Mouse (Mus musculus): Measurements from ENCODE around the gene Gap43. TPM values are rescaled to one million over a fixed set of nuclear protein-coding genes. Genes with fewer than 3 reads are reported as not detected.
A peak's percentile ranks its signal among the peaks of the same experiment; 100 is the strongest.

Gap43 gene
- polyA plus RNA-seq, 1 experiment from 2014 or later = 357 TPM

GRCm38 (mm10) chr16:42319365-42319764 lies 21.1 kb downstream of the Gap43 start:
- no peaks in the 10 kb centered on the region for H3K4me1 ChIP-seq (ENCODE audit: control insufficient read depth, insufficient read depth, low read length)
- WGBS = 88% methylated on average over 5 of the region's 5 CpGs
- ATAC-seq (ENCODE audit: insufficient read depth, low FRiP score, low TSS enrichment) = no peak

GRCm38 (mm10) chr16:42312125-42312524 lies 28.3 kb downstream of the Gap43 start:
- Histone ChIP-seq H3K9me3 (ENCODE audit: control insufficient read depth, low read length) (no peaks in the 10 kb centered on the region), H3K9ac (ENCODE audit: low read length) (no peak overlapping the region), H3K4me1 (ENCODE audit: control insufficient read depth, insufficient read depth, low read length) (no peaks in the 10 kb centered on the region), H3K4me3 (ENCODE audit: low read depth, low read length) (no peak overlapping the region), H3K27ac (ENCODE audit: low read depth, low read length) (no peak overlapping the region), H3K36me3 (ENCODE audit: control insufficient read depth, insufficient read depth, low read length) (no peaks in the 10 kb centered on the region), H3K27me3 (ENCODE audit: control insufficient read depth, insufficient read depth, low read length) (no peaks in the 10 kb centered on the region), H3K4me2 (ENCODE audit: low read depth) (no peak overlapping the region)
- no peak for DNase-seq (ENCODE audit: low spot score)
- no peak for ATAC-seq (ENCODE audit: insufficient read depth, low FRiP score, low TSS enrichment)
- WGBS = 94% methylated on average over 1 of the region's 1 CpGs

More at GRCm38 (mm10) chr16:42319365-42319764, 21.1 kb downstream of the Gap43 start:
- no peak overlapping the region for H3K9ac ChIP-seq (ENCODE audit: low read length)
- H3K27me3 ChIP-seq (ENCODE audit: control insufficient read depth, insufficient read depth, low read length) = no peaks in the 10 kb centered on the region
- H3K4me2 ChIP-seq (ENCODE audit: low read depth) = no peak overlapping the region
- no peak for DNase-seq (ENCODE audit: low spot score)
- no peaks in the 10 kb centered on the region for H3K36me3 ChIP-seq (ENCODE audit: control insufficient read depth, insufficient read depth, low read length)
- H3K4me3 ChIP-seq (ENCODE audit: low read depth, low read length) = no peak overlapping the region
- H3K27ac ChIP-seq (ENCODE audit: low read depth, low read length) = no peak overlapping the region
- no peaks in the 10 kb centered on the region for H3K9me3 ChIP-seq (ENCODE audit: control insufficient read depth, low read length)

GRCm38 (mm10) chr16:42308761-42309160 lies 31.7 kb downstream of the Gap43 start:
- DNase-seq (ENCODE audit: low spot score) (no peak), ATAC-seq (ENCODE audit: insufficient read depth, low FRiP score, low TSS enrichment) (no peak)
- no peaks in the 10 kb centered on the region for H3K4me1 ChIP-seq (ENCODE audit: control insufficient read depth, insufficient read depth, low read length)
- no peak overlapping the region for H3K4me2 ChIP-seq (ENCODE audit: low read depth)
- no peaks in the 10 kb centered on the region for H3K36me3 ChIP-seq (ENCODE audit: control insufficient read depth, insufficient read depth, low read length)
- WGBS = 64% methylated on average over 1 of the region's 1 CpGs
- H3K27ac ChIP-seq (ENCODE audit: low read depth, low read length) = no peak overlapping the region
- no peaks in the 10 kb centered on the region for H3K9me3 ChIP-seq (ENCODE audit: control insufficient read depth, low read length)
- no peak overlapping the region for H3K9ac ChIP-seq (ENCODE audit: low read length)
- no peak overlapping the region for H3K4me3 ChIP-seq (ENCODE audit: low read depth, low read length)
- no peaks in the 10 kb centered on the region for H3K27me3 ChIP-seq (ENCODE audit: control insufficient read depth, insufficient read depth, low read length)

GRCm38 (mm10) chr16:42305934-42306701 lies 34.3 kb downstream of the Gap43 start:
- H3K27ac ChIP-seq (ENCODE audit: low read depth, low read length) = peak overlapping the region; percentile 36; the same call in 1 of the 2 replicates
- 3% methylated on average over 14 of the region's 14 CpGs for WGBS

DNA sequence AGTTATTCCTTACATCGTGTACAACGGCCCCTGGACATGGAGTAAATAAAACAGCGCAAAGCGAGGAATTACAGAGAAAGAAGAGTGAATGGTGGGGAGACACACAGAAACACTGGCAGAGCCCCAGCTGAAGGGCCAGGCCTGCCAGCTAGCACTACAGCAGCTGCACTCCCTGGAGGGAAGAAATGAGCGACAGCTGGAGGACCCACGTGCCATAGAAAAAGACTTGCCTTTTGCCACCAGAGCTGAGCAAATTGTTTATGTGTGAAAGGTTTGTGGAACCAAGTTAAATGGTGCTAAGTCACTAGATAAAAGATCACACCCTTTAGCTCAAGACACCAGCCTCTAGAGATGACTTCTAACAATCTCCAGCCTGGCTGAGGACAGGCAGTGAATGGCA lies 37.0 kb downstream of the Gap43 start:
- DNase-seq (ENCODE audit: low spot score) (peak; percentile 42), ATAC-seq (ENCODE audit: insufficient read depth, low FRiP score, low TSS enrichment) (no peak)
- no peak overlapping the region for H3K4me3 ChIP-seq (ENCODE audit: low read depth, low read length)
- H3K27ac ChIP-seq (ENCODE audit: low read depth, low read length) = no peak overlapping the region
- WGBS = 48% methylated on average over 6 of the region's 6 CpGs
- H3K4me1 ChIP-seq (ENCODE audit: control insufficient read depth, insufficient read depth, low read length) = no peaks in the 10 kb centered on the region
- H3K36me3 ChIP-seq (ENCODE audit: control insufficient read depth, insufficient read depth, low read length) = no peaks in the 10 kb centered on the region
- H3K9ac ChIP-seq (ENCODE audit: low read length) = no peak overlapping the region
- H3K9me3 ChIP-seq (ENCODE audit: control insufficient read depth, low read length) = no peaks in the 10 kb centered on the region
- no peaks in the 10 kb centered on the region for H3K27me3 ChIP-seq (ENCODE audit: control insufficient read depth, insufficient read depth, low read length)
- H3K4me2 ChIP-seq (ENCODE audit: low read depth) = no peak overlapping the region

More at GRCm38 (mm10) chr16:42305934-42306701, 34.3 kb downstream of the Gap43 start:
- Histone ChIP-seq H3K9me3 (ENCODE audit: control insufficient read depth, low read length) (no peaks in the 10 kb centered on the region), H3K27me3 (ENCODE audit: control insufficient read depth, insufficient read depth, low read length) (no peaks in the 10 kb centered on the region), H3K4me3 (ENCODE audit: low read depth, low read length) (peak overlapping the region; percentile 25), H3K36me3 (ENCODE audit: control insufficient read depth, insufficient read depth, low read length) (no peaks in the 10 kb centered on the region), H3K4me1 (ENCODE audit: control insufficient read depth, insufficient read depth, low read length) (no peaks in the 10 kb centered on the region), H3K4me2 (ENCODE audit: low read depth) (peak overlapping the region; percentile 35), H3K9ac (ENCODE audit: low read length) (peak overlapping the region; percentile 55)
- DNase-seq (ENCODE audit: low spot score) = peak; percentile 81
- ATAC-seq (ENCODE audit: insufficient read depth, low FRiP score, low TSS enrichment) = peak; percentile 92

GRCm38 (mm10) chr16:42294481-42294880 lies 46.0 kb downstream of the Gap43 start:
- no peak overlapping the region for H3K4me3 ChIP-seq (ENCODE audit: low read depth, low read length)
- no peaks in the 10 kb centered on the region for H3K9me3 ChIP-seq (ENCODE audit: control insufficient read depth, low read length)
- 88% methylated on average over 5 of the region's 5 CpGs for WGBS
- no peak overlapping the region for H3K4me2 ChIP-seq (ENCODE audit: low read depth)
- H3K4me1 ChIP-seq (ENCODE audit: control insufficient read depth, insufficient read depth, low read length) = no peaks in the 10 kb centered on the region
- no peaks in the 10 kb centered on the region for H3K36me3 ChIP-seq (ENCODE audit: control insufficient read depth, insufficient read depth, low read length)
- DNase-seq (ENCODE audit: low spot score) = no peak
- no peak overlapping the region for H3K9ac ChIP-seq (ENCODE audit: low read length)
- no peak for ATAC-seq (ENCODE audit: insufficient read depth, low FRiP score, low TSS enrichment)
- H3K27me3 ChIP-seq (ENCODE audit: control insufficient read depth, insufficient read depth, low read length) = no peaks in the 10 kb centered on the region
- no peak overlapping the region for H3K27ac ChIP-seq (ENCODE audit: low read depth, low read length)

GRCm38 (mm10) chr16:42294056-42294455 lies 46.4 kb downstream of the Gap43 start:
- H3K4me1 ChIP-seq (ENCODE audit: control insufficient read depth, insufficient read depth, low read length) = no peaks in the 10 kb centered on the region
- H3K9me3 ChIP-seq (ENCODE audit: control insufficient read depth, low read length) = no peaks in the 10 kb centered on the region
- H3K27me3 ChIP-seq (ENCODE audit: control insufficient read depth, insufficient read depth, low read length) = no peaks in the 10 kb centered on the region
- DNase-seq (ENCODE audit: low spot score) = no peak
- H3K4me2 ChIP-seq (ENCODE audit: low read depth) = no peak overlapping the region
- H3K27ac ChIP-seq (ENCODE audit: low read depth, low read length) = no peak overlapping the region
- H3K9ac ChIP-seq (ENCODE audit: low read length) = no peak overlapping the region
- WGBS = 88% methylated on average over 2 of the region's 2 CpGs
- no peaks in the 10 kb centered on the region for H3K36me3 ChIP-seq (ENCODE audit: control insufficient read depth, insufficient read depth, low read length)
- no peak overlapping the region for H3K4me3 ChIP-seq (ENCODE audit: low read depth, low read length)
- ATAC-seq (ENCODE audit: insufficient read depth, low FRiP score, low TSS enrichment) = no peak

DNA sequence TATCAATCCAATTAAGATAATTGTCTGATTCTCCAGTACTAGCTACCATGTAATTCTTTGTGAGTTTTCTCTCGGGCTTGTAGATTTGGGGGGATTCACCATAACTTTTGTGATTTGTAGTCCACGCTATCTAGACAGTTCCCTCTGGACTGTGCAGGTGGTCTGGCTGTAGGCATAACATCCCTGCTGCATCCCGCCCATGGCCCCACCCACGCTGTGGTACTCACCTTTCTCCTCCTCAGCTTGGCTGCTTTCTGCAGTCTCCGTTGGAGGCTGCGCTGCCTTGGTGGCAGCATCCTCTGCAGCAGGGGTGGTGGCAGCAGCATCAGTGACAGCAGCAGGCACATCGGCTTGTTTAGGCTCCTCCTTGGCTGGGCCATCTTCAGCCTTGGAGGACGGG lies 48.9 kb downstream of the Gap43 start:
- no peak overlapping the region for H3K27ac ChIP-seq (ENCODE audit: low read depth, low read length)
- H3K4me2 ChIP-seq (ENCODE audit: low read depth) = no peak overlapping the region
- DNase-seq (ENCODE audit: low spot score) = no peak
- no peaks in the 10 kb centered on the region for H3K4me1 ChIP-seq (ENCODE audit: control insufficient read depth, insufficient read depth, low read length)
- no peak overlapping the region for H3K9ac ChIP-seq (ENCODE audit: low read length)
- no peak for ATAC-seq (ENCODE audit: insufficient read depth, low FRiP score, low TSS enrichment)
- no peaks in the 10 kb centered on the region for H3K36me3 ChIP-seq (ENCODE audit: control insufficient read depth, insufficient read depth, low read length)
- WGBS = 83% methylated on average over 8 of the region's 8 CpGs
- no peak overlapping the region for H3K4me3 ChIP-seq (ENCODE audit: low read depth, low read length)
- no peaks in the 10 kb centered on the region for H3K27me3 ChIP-seq (ENCODE audit: control insufficient read depth, insufficient read depth, low read length)
- no peaks in the 10 kb centered on the region for H3K9me3 ChIP-seq (ENCODE audit: control insufficient read depth, low read length)

DNA sequence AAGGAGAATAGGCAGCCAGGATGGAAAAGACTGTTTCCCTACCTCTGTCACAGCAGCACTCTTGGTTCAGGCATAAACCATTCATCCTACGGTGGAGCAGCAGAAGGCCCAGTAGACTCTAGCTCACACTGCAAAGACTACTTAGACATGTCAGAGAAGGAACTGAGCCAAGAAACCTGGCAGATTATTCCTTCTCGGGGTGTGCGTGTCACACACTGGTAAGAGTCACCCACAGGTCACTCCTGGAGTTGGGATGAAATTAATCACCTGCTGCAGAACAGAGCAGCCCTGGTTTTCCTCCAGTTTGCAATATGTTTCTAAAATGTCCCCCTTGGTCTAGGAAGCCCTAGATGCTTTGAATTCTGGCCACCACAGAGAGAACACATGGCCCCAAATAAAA lies 56.4 kb downstream of the Gap43 start:
- WGBS = 95% methylated on average over 3 of the region's 3 CpGs
- Histone ChIP-seq H3K9ac (ENCODE audit: low read length) (no peak overlapping the region), H3K4me1 (ENCODE audit: control insufficient read depth, insufficient read depth, low read length) (no peaks in the 10 kb centered on the region), H3K4me3 (ENCODE audit: low read depth, low read length) (no peak overlapping the region), H3K9me3 (ENCODE audit: control insufficient read depth, low read length) (no peaks in the 10 kb centered on the region), H3K36me3 (ENCODE audit: control insufficient read depth, insufficient read depth, low read length) (no peaks in the 10 kb centered on the region), H3K4me2 (ENCODE audit: low read depth) (no peak overlapping the region), H3K27me3 (ENCODE audit: control insufficient read depth, insufficient read depth, low read length) (no peaks in the 10 kb centered on the region), H3K27ac (ENCODE audit: low read depth, low read length) (no peak overlapping the region)
- DNase-seq (ENCODE audit: low spot score) = no peak
- ATAC-seq (ENCODE audit: insufficient read depth, low FRiP score, low TSS enrichment) = no peak
